Mouse (Mus musculus) heart, embryonic 15.5 days (tissue): ENCODE results near the gene Galnt18. TPM values are rescaled to one million over a fixed set of nuclear protein-coding genes. Genes with fewer than 3 reads are reported as not detected.

ENCODE experiments used
- ATAC-seq: fragments of 200-750 bp; cut with Nextera tagmentation; replicated peaks from 2 replicates; pipeline ENCODE4 v1.8.0; 2017; ENCODE audit warnings: low read depth, moderate TSS enrichment; ENCODE audit not compliant: insufficient number of reproducible peaks, insufficient read depth, low FRiP score
- H3K27ac ChIP-seq: fragments of 300-500 bp; sonication (generic); 2 replicates; pipeline ENCODE4 v1.5.1; 2015; ENCODE audit warnings: mild to moderate bottlenecking, inconsistent platforms
- H3K27me3 ChIP-seq: fragments of 300-500 bp; sonication (generic); 2 replicates; pipeline ENCODE4 v1.6.1; 2015; ENCODE audit warnings: inconsistent platforms
- H3K36me3 ChIP-seq: fragments of 300-500 bp; sonication (generic); 2 replicates; pipeline ENCODE4 v1.6.1; 2015; ENCODE audit warnings: mild to moderate bottlenecking, inconsistent platforms
- H3K4me1 ChIP-seq: fragments of 300-500 bp; sonication (generic); replicated peaks from 2 replicates; pipeline ENCODE4 v1.6.1; 2015; ENCODE audit warnings: inconsistent platforms
- H3K4me2 ChIP-seq: fragments of 300-500 bp; sonication (generic); 2 replicates; pipeline ENCODE4 v1.6.1; 2015; ENCODE audit warnings: inconsistent platforms, mild to moderate bottlenecking, moderate library complexity
- H3K4me3 ChIP-seq: fragments of 300-500 bp; sonication (generic); 2 replicates; pipeline ENCODE4 v1.5.1; 2015; ENCODE audit warnings: mild to moderate bottlenecking, inconsistent platforms
- H3K9ac ChIP-seq: fragments of 300-500 bp; sonication (generic); 2 replicates; pipeline ENCODE4 v1.6.1; 2015; ENCODE audit warnings: mild to moderate bottlenecking, inconsistent platforms
- H3K9me3 ChIP-seq: fragments of 300-500 bp; sonication (generic); replicated peaks from 2 replicates; pipeline ENCODE4 v1.6.1; 2016; ENCODE audit warnings: inconsistent platforms
- WGBS: fragments of 180-500 bp; shearing (Covaris S2); methylation state at CpG from one replicate; pipeline ENCODE4 v1.1.7; 2015; ENCODE audit warnings: mixed read lengths; 5-methylcytosine and 5-hydroxymethylcytosine counted together
- polyA plus RNA-seq: library from polyadenylated mRNA; unstranded; fragments of >200 nt; fragmentation: Nextera tagmentation; extraction: Ambion mirVana; gene quantifications from 2 replicates; pipeline ENCODE4 v1.2.1, GENCODE M21; 2015

The Galnt18 gene
- polyA plus RNA-seq, 1 experiment from 2014 or later, result 16.0 TPM

GRCm38 (mm10) chr7:111772398-111772797 is 7.4 kb downstream of the Galnt18 start:
- Histone ChIP-seq H3K9me3 (no peaks in the 10 kb centered on the region), H3K9ac (no peak overlapping the region), H3K27me3 (no peaks in the 10 kb centered on the region), H3K27ac (no peak overlapping the region), H3K36me3 (no peaks in the 10 kb centered on the region), H3K4me3 (no peak overlapping the region), H3K4me2 (no peak overlapping the region), H3K4me1 (no peaks in the 10 kb centered on the region; the same call in 1 of the 2 replicates)
- no peak for ATAC-seq
- 73% methylated on average over 2 of the region's 2 CpGs for WGBS

GRCm38 (mm10) chr7:111771251-111771801 is 8.5 kb downstream of the Galnt18 start:
- H3K27ac ChIP-seq, result no peak overlapping the region
- no peak overlapping the region for H3K9ac ChIP-seq
- WGBS, result 71% methylated on average over 8 of the region's 8 CpGs
- no peak overlapping the region for H3K4me3 ChIP-seq
- H3K4me2 ChIP-seq, result no peak overlapping the region
- H3K36me3 ChIP-seq, result no peaks in the 10 kb centered on the region
- H3K4me1 ChIP-seq, result peaks cover 4% of the 10 kb centered on the region; the same call in 1 of the 2 replicates
- no peaks in the 10 kb centered on the region for H3K9me3 ChIP-seq
- H3K27me3 ChIP-seq, result no peaks in the 10 kb centered on the region
- ATAC-seq, result no peak

GRCm38 (mm10) chr7:111770585-111770984 is 9.2 kb downstream of the Galnt18 start:
- no peaks in the 10 kb centered on the region for H3K27me3 ChIP-seq
- H3K4me3 ChIP-seq, result no peak overlapping the region
- no peak overlapping the region for H3K27ac ChIP-seq
- no peak overlapping the region for H3K9ac ChIP-seq
- H3K36me3 ChIP-seq, result no peaks in the 10 kb centered on the region
- H3K4me1 ChIP-seq, result peaks cover 5% of the 10 kb centered on the region; the same call in 1 of the 2 replicates
- ATAC-seq, result no peak
- no peaks in the 10 kb centered on the region for H3K9me3 ChIP-seq
- 71% methylated on average over 3 of the region's 3 CpGs for WGBS
- H3K4me2 ChIP-seq, result no peak overlapping the region

- H3K27ac ChIP-seq, result no peak overlapping the region
- no peak for ATAC-seq
- no peak overlapping the region for H3K4me3 ChIP-seq
- no peak overlapping the region for H3K9ac ChIP-seq
- H3K27me3 ChIP-seq, result no peaks in the 10 kb centered on the region
- H3K9me3 ChIP-seq, result no peaks in the 10 kb centered on the region
- 53% methylated on average over 9 of the region's 9 CpGs for WGBS
- H3K4me1 ChIP-seq, result peaks cover 5% of the 10 kb centered on the region; the same call in 1 of the 2 replicates
- H3K4me2 ChIP-seq, result no peak overlapping the region
- H3K36me3 ChIP-seq, result no peaks in the 10 kb centered on the region
These were observed 13.5 kb downstream of the Galnt18 start for GRCm38 (mm10) chr7:111766145-111766767.

- H3K36me3 ChIP-seq, result no peaks in the 10 kb centered on the region
- no peak overlapping the region for H3K4me2 ChIP-seq
- H3K4me3 ChIP-seq, result no peak overlapping the region
- H3K9ac ChIP-seq, result no peak overlapping the region
- WGBS, result 42% methylated on average over 6 of the region's 6 CpGs
- ATAC-seq, result no peak
- peaks cover 5% of the 10 kb centered on the region; the same call in 1 of the 2 replicates for H3K4me1 ChIP-seq
- no peaks in the 10 kb centered on the region for H3K9me3 ChIP-seq
- no peaks in the 10 kb centered on the region for H3K27me3 ChIP-seq
- H3K27ac ChIP-seq, result no peak overlapping the region
These were observed 17.0 kb downstream of the Galnt18 start for GRCm38 (mm10) chr7:111762754-111763153.

GRCm38 (mm10) chr7:111748571-111749071 is 31.2 kb downstream of the Galnt18 start:
- ATAC-seq, result no peak

GRCm38 (mm10) chr7:111744770-111745169 is 35.0 kb downstream of the Galnt18 start:
- Histone ChIP-seq H3K4me2 (no peak overlapping the region), H3K4me3 (no peak overlapping the region), H3K9me3 (no peaks in the 10 kb centered on the region), H3K27ac (no peak overlapping the region), H3K4me1 (peaks cover 10% of the 10 kb centered on the region; the same call in 1 of the 2 replicates), H3K27me3 (no peaks in the 10 kb centered on the region), H3K9ac (no peak overlapping the region), H3K36me3 (no peaks in the 10 kb centered on the region)
- no peak for ATAC-seq

More at GRCm38 (mm10) chr7:111748571-111749071, 31.2 kb downstream of the Galnt18 start:
- Histone ChIP-seq H3K36me3 (no peaks in the 10 kb centered on the region), H3K27me3 (no peaks in the 10 kb centered on the region), H3K9me3 (no peaks in the 10 kb centered on the region), H3K9ac (no peak overlapping the region), H3K4me2 (no peak overlapping the region), H3K4me3 (no peak overlapping the region), H3K27ac (no peak overlapping the region), H3K4me1 (no peaks in the 10 kb centered on the region)
- 70% methylated on average over 3 of the region's 3 CpGs for WGBS

- ATAC-seq, result 0 out of 2 replicates have a peak, but pooled peaks have one; percentile 35
- H3K4me3 ChIP-seq, result no peak overlapping the region
- H3K36me3 ChIP-seq, result no peaks in the 10 kb centered on the region
- H3K27me3 ChIP-seq, result no peaks in the 10 kb centered on the region
- 39% methylated on average over 2 of the region's 2 CpGs for WGBS
- H3K4me2 ChIP-seq, result no peak overlapping the region
- H3K9me3 ChIP-seq, result no peaks in the 10 kb centered on the region
- H3K27ac ChIP-seq, result peak overlapping the region; percentile 27
- H3K4me1 ChIP-seq, result peaks cover 37% of the 10 kb centered on the region
- no peak overlapping the region for H3K9ac ChIP-seq
These were observed 38.2 kb downstream of the Galnt18 start for GRCm38 (mm10) chr7:111741595-111741994.

GRCm38 (mm10) chr7:111740091-111740490 is 39.7 kb downstream of the Galnt18 start:
- ATAC-seq, result no peak
- no peak overlapping the region for H3K4me3 ChIP-seq
- no peaks in the 10 kb centered on the region for H3K36me3 ChIP-seq
- H3K4me1 ChIP-seq, result peaks cover 37% of the 10 kb centered on the region
- no peak overlapping the region for H3K27ac ChIP-seq
- 77% methylated on average over 6 of the region's 6 CpGs for WGBS
- H3K9ac ChIP-seq, result no peak overlapping the region
- no peaks in the 10 kb centered on the region for H3K9me3 ChIP-seq
- H3K4me2 ChIP-seq, result no peak overlapping the region
- no peaks in the 10 kb centered on the region for H3K27me3 ChIP-seq

- no peak overlapping the region for H3K4me2 ChIP-seq
- no peak overlapping the region for H3K9ac ChIP-seq
- 44% methylated on average over 5 of the region's 5 CpGs for WGBS
- no peak overlapping the region for H3K4me3 ChIP-seq
- peaks cover 37% of the 10 kb centered on the region for H3K4me1 ChIP-seq
- H3K27me3 ChIP-seq, result no peaks in the 10 kb centered on the region
- no peaks in the 10 kb centered on the region for H3K36me3 ChIP-seq
- no peak for ATAC-seq
- H3K27ac ChIP-seq, result 0 out of 2 replicates have a peak overlapping the region, but pooled peaks have one; percentile 8
- H3K9me3 ChIP-seq, result no peaks in the 10 kb centered on the region
These were observed 40.4 kb downstream of the Galnt18 start for GRCm38 (mm10) chr7:111739371-111739765.

- 55% methylated on average over 10 of the region's 10 CpGs for WGBS
- no peaks in the 10 kb centered on the region for H3K36me3 ChIP-seq
- H3K27me3 ChIP-seq, result no peaks in the 10 kb centered on the region
- H3K4me2 ChIP-seq, result no peak overlapping the region
- no peak overlapping the region for H3K4me3 ChIP-seq
- peaks cover 37% of the 10 kb centered on the region for H3K4me1 ChIP-seq
- ATAC-seq, result no peak
- H3K9me3 ChIP-seq, result no peaks in the 10 kb centered on the region
- H3K27ac ChIP-seq, result 0 out of 2 replicates have a peak overlapping the region, but pooled peaks have one; percentile 8
- H3K9ac ChIP-seq, result no peak overlapping the region; the same call in 1 of the 2 replicates
These were observed 41.1 kb downstream of the Galnt18 start for GRCm38 (mm10) chr7:111738456-111739370.
